Mouse (Mus musculus): ENCODE results near the gene Zbtb46.

The Zbtb46 gene

DNA sequence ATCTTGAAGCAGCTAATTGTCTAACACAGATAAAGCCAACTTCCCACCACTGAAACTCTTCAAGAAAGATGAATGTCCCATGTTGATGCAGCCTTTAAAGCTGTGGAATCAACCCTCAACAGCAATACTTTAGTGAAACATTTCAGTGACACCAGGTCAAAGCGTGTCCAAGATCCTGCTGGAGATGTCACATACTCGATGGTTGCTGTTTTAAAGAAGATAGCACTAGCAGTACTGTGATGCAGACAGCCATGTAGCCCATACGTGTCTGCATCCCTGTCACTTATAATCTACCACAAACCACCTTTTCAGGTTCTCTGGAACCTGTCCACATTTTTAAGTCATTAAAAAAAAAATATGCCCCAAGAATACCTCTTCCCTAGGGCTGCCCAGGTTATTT, 55.5 kb downstream of the Zbtb46 start:
- no peak for DNase-seq (ENCODE audit: low read depth, low spot score)

DNA sequence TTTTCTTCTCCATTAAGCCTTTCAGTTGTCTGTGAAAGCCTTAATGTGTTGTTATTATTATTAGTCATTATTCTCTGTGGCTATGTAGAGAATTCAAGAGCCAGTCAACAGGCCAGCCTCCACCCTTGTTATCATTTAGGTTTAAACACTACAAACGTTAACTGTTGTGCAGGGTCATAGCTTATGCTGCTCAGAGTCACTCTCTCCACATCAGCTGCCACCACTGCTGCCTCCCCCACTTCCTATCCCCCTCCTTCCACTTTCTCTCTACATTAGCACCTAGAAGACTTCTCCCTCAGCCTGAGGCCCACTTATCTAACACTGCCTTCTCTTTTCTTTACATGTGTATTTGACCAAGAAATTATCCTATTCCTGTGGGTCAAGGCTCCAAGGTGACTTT, 57.7 kb downstream of the Zbtb46 start:
- no peak for DNase-seq (ENCODE audit: low read depth, low spot score)

DNA sequence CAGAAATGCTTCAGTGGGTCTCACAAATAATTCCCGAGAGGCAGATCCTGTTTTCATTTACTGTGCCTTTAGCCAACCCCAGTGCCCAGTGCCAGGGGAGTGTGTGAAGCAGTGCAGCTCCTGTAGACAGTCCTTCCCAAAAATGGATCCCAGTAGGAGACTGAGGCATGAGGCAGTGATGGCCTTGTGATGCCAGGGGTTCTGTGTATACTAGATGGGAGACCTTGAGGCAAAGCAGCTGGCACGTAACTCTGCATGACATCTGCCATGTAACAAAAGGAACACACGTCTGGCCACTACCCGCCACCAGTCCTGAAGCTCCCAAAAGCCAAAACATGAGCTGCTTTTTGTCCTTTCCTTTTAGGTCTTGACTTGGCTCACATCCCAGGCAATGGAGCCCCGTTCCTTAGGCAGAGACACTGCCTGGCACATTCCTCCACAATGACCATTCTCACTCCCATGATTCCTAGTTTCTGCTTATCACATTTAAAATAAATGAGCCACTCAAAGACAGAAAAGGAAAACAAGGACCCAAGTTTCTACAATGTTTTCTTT, 61.9 kb downstream of the Zbtb46 start:
- DNase-seq (ENCODE audit: low read depth, low spot score) = no peak

DNA sequence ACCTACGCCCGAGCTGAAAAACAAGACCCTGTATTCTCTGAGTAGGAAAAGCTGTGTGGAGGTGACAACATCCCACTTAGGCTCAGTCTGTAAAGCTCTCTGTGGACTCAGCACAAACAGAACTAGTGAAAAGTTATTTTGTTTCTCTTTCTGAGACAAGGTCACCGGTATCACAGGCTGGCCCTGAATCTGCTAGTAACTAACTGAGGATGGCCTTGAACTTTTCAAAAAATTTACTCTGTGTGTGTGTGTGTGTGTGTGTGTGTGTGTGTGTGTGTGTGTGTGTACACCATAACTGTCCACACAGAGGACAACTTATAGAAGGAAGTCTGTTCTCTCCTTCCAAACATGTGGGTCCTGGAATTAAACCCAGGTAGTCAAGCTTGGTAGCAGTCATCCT, 65.1 kb downstream of the Zbtb46 start:
- no peak for DNase-seq (ENCODE audit: low read depth, low spot score)

DNA sequence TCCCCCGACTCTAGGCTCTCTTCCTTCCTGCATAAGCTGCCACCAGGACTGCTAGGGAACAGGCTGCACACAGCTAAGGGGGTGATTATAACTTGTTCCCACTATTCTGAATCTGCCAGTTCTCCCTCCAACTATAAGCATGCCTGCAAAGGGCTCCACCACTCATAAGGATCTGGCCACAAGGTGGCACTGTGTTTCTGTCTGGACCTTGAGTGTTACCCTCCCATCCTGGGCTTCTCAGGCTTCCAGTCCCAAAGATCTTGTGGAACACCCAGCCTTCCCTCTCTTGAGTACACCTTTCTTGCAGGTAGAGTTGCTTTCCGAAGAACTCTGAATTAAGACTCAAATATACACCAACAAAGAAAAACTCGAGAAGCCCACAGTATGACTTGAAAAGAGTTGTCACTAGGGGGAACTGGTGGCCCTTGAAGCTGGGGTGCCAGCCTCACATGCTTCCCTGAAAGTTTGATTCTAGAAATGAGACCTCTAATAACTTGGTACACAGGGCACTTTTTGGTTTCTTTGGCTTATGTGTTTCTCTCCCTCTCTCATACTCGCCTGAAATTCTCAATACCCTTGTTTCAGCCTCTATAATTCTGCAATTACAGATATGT, 66.5 kb downstream of the Zbtb46 start:
- peak; percentile 82 for DNase-seq (ENCODE audit: low read depth, low spot score)

DNA sequence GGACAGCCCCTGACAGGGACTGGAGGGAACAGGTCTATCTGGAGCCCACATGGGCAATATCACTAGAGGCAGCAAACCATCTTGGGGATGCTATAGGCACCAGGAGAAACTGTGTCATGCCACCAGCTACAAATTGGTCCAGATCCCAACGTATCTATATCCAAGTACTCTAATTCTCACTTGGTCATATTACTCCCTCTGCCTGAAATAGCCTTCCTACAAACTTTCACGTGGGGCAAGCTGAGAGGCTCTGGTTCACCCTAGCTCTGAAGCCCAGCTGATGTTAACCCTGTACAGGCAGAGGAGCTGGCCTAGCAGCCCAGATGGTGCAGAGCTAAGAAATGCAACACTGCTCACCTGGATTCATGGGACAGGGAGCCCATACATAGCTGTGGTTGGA, 67.7 kb downstream of the Zbtb46 start:
- no peak for DNase-seq (ENCODE audit: low read depth, low spot score)

DNA sequence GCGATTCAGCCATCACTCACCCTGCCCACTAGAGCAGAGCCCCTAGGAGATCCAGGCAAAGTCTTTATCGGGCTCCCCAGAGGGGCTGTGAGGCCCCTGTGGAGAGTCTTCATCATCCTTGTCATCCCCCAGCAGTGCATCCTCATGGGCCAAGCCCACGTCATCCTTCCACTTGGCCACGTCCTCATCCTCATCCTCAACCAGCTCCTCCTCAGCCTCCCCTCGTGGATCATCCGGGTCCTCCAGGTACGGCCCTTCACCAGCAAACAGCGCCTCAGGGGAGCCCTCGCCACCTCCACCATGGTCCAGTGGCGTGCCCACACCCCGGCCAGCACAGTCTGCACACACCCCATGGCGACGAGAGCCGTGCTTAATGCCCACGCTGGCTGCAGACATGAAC, 68.2 kb downstream of the Zbtb46 start:
- DNase-seq (ENCODE audit: low read depth, low spot score) = no peak

DNA sequence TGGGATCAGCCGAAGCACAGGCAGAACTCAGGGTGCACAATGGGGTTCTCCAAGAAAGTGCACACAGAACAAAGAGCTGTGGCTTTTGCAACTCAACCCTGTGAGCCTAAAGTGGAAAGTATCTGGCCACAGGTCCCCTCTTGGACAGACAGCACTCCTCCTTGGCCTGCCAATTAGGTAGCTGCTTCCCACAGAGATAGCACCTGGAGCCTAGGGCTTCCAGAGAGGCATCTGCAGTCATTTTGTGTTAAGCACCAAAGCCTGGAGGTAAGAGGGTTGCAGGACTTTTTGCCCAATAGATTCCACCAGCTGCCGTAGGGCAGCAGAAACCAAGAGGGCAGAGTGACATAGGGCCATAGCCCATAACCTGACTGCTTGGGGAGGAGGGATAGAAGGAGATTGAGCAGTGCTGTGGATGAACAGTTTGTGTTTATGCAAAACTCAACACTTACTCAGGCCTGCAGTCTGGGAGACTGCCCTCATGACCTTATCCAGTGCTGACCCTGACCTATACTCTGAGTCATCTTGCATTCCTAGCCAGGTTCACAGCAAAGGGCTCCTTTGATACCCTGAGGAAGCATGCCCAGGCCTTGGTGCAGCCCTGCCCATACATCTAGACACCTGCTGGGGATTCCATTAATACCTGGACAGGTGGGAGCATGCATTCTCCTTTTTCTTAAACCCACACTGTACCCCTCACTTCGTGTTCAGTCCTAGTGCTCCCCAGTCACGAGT, 68.9 kb downstream of the Zbtb46 start:
- no peak for DNase-seq (ENCODE audit: low read depth, low spot score)

DNA sequence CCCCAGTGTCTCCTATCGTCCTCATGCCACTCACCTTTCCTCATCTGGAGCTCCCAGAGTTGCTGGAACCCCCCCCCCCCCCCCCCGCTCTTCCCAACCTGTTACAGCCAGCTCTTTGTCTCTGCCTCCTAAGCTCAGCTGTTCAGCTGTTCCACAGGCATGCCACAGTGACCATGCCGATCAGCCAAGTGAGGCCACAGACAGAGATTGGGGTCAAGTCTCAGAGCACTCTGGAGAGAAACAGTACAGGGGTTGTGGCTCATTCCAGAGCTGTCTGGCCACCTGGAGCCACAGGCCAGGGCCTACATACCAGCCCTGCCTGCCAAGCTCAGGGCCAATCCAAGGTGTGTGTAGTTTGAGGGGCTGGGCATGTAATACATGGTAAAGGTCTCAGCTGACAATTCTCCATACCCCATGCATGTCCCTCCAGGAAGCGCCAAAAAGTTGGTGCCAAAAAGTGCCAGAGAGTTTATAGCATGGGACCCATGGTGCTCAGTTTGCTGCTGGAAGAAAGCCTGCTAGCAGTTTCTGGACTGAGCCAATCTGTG, 72.5 kb downstream of the Zbtb46 start:
- DNase-seq (ENCODE audit: low read depth, low spot score) = no peak

DNA sequence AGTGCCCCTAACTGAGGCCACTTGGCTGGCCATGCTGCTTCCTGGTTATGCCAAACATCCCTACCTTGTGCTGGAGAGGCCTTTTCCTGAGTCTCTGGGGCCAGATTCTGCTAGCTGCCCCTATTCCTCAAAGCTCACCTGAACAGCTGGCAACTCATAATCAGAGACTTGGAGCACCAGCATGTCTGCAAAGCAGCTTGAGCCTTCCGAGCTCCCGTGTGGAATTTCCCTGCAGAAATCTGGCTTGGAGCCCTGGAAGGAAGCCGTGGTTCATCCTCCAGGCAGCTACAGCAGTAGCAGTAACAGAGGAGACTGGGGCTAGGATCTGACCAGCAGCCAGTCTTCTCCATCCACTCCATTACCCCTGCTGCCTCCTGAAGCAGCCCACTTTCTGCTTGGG, 73.3 kb downstream of the Zbtb46 start:
- DNase-seq (ENCODE audit: low read depth, low spot score) = no peak

DNA sequence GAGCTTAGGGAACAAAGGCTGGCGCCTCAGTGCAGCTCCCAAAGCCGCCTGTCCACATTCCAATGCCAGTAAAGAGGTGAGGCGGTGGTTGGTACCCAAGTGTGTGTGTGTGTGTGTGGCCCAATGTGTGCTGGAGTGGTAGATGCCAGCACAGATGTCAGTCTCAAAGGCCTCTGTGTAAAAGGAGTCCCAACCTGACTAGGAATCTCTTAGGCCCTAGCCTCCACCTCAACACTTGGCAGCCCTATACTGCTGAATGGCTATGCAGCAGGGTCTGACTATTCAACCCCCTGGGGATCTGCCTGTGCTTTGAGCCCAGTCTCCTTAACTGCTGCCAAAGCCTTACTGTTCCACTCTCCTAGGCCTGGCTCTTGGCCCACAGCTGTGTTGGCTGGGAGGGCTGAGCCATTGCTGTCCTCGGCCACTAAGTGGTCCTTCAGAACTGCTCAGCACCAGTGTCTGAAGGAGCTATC, 74.3 kb downstream of the Zbtb46 start:
- no peak for DNase-seq (ENCODE audit: low read depth, low spot score)

DNA sequence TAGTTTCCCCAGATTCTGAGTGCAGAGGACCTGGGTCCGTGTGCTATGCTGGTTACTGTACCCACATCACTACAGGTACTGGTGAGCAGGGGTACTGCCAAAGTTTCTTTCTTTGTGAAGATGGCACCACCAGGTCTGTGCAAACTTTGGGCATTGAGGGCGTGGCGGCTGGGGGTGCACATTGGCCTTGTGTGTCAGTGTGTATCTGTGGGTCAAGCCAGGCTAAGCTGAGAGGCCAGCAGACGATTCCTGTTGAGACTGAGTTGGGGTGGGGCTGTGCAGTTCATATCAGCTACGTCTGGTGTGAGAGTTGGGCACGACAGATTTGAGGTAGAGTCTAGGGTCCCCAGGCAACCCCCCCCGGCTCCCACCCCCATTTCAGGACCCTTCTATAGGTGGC, 74.8 kb downstream of the Zbtb46 start:
- no peak for DNase-seq (ENCODE audit: low read depth, low spot score)

DNA sequence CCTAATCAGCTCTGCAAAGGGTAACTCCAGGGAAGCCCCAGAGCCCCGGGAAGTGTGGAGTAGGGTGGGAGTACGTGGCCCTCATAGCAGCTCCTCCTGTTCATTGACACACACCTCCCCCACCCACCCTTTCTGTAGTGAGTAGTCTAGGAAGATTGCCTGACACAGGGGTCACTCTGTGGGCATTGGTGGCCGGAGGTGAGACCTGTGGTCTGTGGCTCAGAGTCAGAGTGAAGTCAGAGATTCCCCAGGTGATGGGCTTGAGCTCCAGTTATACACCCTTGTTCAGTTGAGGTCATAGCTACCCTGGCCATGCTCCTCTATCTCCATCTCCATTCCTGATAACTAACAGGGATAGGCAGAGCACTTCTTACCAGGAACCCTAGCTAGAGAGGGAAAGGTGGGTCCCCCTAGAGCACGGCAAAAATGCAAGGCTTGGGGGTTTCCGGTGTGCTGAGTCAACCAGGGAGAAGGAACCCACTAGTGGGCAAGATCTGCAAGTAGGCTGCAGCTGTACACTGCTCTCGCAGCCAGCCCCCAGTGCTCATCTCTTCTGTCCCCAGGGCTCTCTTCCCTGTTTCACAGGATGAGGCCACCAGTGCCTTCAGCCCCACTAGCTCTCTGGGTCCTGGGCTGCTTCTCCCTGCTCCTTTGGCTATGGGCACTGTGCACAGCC, 77.5 kb downstream of the Zbtb46 start:
- no peak for DNase-seq (ENCODE audit: low read depth, low spot score)

DNA sequence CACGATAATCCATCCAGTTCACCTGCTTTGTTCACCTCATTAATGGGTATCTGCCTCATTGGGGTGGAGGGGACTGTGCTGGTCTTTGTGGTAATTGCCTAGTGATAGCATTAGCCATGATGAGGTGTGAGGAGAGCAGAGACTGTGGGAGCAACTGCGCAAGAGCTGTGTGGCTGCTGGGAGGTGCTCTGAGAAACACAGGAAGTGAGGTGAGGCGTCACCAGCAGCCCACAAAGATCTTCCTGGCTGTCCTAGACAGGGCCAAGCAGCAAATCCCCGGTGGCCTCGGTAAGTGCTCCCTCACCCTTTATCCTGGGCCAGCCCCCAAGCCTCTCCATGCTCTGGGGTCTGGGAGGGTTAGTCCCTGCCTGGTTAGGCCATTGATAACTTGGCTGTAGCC, 78.1 kb downstream of the Zbtb46 start:
- DNase-seq (ENCODE audit: low read depth, low spot score) = no peak

DNA sequence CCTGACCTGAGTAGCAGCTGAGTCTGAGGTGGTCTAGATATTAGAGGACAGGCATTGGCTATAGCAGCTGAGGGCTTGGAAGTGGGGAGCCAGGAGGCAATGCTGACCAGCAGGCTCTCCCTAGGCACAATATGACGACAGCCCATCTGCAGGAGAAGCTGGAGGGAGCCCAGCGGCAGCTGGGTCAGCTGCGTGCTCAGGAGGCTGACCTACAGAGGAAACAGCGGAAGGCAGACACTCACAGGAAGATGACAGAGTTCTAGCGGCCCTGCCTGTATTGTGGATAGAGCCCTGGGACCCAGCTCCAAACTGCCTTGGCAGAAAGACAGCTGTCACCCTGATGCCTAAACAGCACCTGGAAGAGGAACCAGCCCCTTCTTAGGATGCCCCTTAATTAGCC, 79.0 kb downstream of the Zbtb46 start:
- DNase-seq (ENCODE audit: low read depth, low spot score) = no peak

DNA sequence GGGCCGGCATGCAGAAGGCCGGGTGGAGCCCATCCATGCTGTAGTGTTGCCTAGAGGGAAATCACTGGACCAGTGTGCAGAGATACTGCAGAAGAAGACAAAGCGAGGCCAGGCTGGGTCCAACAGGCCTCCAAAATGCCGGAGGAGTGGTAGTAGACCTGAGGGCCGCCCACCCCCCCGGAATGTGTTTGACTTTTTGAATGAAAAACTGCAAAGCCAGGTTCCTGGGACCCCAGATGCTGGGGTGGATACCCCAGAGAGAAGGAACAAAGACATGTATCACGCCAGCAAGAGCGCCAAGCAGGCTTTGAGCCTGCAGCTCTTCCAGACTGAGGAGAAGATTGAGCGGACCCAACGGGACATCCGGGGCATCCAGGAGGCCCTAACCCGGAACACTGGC, 79.4 kb downstream of the Zbtb46 start, which contains the start of gene Lime1:
Lime1 (plus strand) TSS at position 301 of the 400 bp plus-strand sequence.
- DNase-seq (ENCODE audit: low read depth, low spot score) = no peak

DNA sequence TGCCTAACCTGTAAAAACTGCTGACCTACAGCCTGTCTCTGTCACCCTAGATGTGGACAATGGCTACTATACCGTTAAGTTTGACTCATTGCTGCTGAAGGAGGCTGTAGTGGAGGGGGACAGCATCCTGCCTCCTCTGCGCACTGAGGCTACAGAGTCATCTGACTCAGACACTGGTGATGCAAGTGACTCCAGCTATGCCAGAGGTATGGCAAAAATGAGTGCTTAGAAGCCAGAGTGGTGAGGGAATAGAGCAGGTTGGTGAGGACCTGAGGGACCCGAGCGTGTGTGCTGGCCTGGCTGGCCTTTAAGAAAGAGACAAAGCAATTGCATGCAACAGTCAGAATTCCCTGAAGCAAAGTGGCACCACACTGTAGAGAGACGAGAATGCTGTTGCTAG, 80.5 kb downstream of the Zbtb46 start:
- DNase-seq (ENCODE audit: low read depth, low spot score) = no peak

DNA sequence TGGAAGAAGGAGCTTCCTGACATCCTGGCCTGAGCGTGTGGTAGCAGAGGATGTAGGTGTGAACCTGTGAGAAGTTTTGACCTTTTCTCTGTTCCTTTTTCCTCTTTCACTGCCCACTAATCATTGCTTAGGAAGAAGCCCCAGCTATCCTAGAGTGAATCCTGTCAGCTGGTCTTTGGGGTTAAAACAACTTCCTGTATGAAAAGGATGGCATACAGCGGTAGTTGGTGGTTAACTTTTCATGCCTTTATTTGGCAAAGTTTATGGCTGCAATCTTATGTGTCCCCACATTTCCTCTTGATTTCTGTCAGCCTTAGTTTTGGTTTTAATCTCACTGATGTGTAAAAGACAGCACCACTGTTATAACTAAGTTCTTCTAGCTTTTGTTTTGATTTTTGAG, 82.0 kb downstream of the Zbtb46 start:
- no peak for DNase-seq (ENCODE audit: low read depth, low spot score)

DNA sequence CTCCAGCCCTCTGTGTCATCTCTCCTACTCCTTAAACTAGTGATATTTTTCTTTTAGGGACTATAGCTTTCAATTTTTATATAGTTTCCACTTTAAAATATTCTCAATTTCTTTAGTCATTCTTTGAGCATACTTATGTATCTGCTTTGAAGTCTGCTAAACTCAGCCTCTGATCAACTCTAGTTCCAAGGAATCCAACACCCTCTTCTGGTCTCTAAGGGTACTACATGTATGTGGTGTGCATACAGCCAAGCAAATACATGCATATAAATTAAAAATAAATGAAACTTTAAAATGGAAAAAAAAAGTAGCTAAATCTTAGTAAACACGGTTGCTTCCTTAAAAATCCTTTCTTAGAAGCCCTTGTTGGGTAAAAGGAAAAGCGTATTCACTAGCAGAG, 83.4 kb downstream of the Zbtb46 start:
- peak; percentile 13 for DNase-seq (ENCODE audit: low read depth, low spot score)

DNA sequence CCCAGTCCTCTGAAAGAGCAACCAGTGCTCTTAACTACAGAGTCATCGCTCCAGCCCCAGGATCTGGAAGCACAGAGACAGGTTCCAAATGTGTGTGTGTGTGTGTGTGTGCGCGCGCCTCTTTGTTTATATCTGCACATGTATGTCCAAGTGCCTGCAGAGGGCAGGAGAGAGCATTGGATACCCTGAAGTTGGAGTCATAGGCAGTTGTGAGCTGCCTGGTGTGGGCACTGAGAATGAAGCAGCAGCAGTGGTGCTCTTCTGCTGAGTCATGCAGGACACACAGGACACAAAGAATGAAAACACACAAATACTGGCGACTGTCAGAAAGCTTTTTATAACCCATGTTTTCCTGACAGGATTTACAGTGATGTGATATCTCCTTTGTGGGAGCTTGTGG, 89.2 kb downstream of the Zbtb46 start:
- no peak for DNase-seq (ENCODE audit: low read depth, low spot score)

DNA sequence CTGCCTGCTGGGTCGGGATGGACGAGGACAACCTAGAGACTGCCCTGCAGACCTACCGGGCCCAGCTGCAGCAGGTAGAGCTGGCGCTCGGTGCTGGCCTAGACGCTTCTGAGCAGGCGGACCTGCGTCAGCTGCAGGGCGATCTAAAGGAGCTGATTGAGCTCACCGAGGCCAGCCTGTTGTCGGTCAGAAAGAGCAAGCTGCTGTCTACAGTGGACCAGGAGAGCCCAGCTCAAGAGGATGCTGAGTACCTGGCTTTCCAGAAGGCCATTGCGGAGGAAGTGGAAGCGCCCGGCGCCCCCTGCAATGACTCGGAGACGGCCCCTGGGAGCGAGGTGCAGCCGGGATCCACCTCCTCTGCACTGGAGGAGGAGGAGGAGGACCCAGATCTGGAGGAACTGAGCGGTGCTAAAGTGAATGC, 93.6 kb downstream of the Zbtb46 start:
- peak; percentile 14 for DNase-seq (ENCODE audit: low read depth, low spot score)
